Mouse (Mus musculus) hindbrain, embryonic 14.5 days (tissue): ENCODE measurements at regions not wholly inside any gene's neighbourhood (a gene's known extent, or its start where the extent isn't known, plus 50 kb on each side); places are given as distances from the start of the nearest gene placed in this dataset.

Experiments
- ATAC-seq: fragments of 200-750 bp; cut with Nextera tagmentation; 2 replicates; pipeline ENCODE4 v1.8.0; 2017; ENCODE audit warnings: moderate number of reproducible peaks, mild to moderate bottlenecking, moderate TSS enrichment, moderate library complexity; ENCODE audit not compliant: low FRiP score
- DNase-seq: peaks from one replicate; pipeline ENCODE4 v3.0.0-alpha.2; 2015; ENCODE audit warnings: low spot score
- H3K27ac ChIP-seq: fragments of 300-500 bp; sonication (generic); 2 replicates; pipeline ENCODE4 v1.5.1; 2014; ENCODE audit warnings: mild to moderate bottlenecking, moderate library complexity
- H3K27me3 ChIP-seq: fragments of 300-500 bp; sonication (generic); 2 replicates; pipeline ENCODE4 v1.6.1; 2014; ENCODE audit warnings: mild to moderate bottlenecking, low read length, mixed read lengths; ENCODE audit not compliant: control insufficient read depth, insufficient read depth
- H3K36me3 ChIP-seq: fragments of 300-500 bp; sonication (generic); replicated peaks from 2 replicates; pipeline ENCODE4 v1.6.1; 2014; ENCODE audit not compliant: control insufficient read depth, insufficient read depth
- H3K4me1 ChIP-seq: fragments of 300-500 bp; sonication (generic); replicated peaks from 2 replicates; pipeline ENCODE4 v1.6.1; 2014; ENCODE audit warnings: antibody characterized with exemption, low read length, mixed read lengths; ENCODE audit not compliant: control insufficient read depth, insufficient read depth
- H3K4me2 ChIP-seq: fragments of 300-500 bp; sonication (generic); replicated peaks from 2 replicates; pipeline ENCODE4 v1.6.1; 2014; ENCODE audit warnings: mild to moderate bottlenecking, moderate library complexity
- H3K4me3 ChIP-seq: fragments of 300-500 bp; sonication (generic); replicated peaks from 2 replicates; pipeline ENCODE4 v1.5.1; 2014; ENCODE audit warnings: mild to moderate bottlenecking, low read length
- H3K9ac ChIP-seq: fragments of 300-500 bp; sonication (generic); 2 replicates; pipeline ENCODE4 v1.6.1; 2014
- H3K9me3 ChIP-seq: fragments of 300-500 bp; sonication (generic); 2 replicates; pipeline ENCODE4 v1.6.1; 2016; ENCODE audit warnings: low read length; ENCODE audit not compliant: control insufficient read depth
- WGBS: fragments of 180-500 bp; shearing (Covaris S2); extraction: QIAGEN DNeasy Blood & Tissue Kit; methylation state at CpG from one replicate; pipeline ENCODE4 v1.1.7; 2014; 5-methylcytosine and 5-hydroxymethylcytosine counted together

DNA sequence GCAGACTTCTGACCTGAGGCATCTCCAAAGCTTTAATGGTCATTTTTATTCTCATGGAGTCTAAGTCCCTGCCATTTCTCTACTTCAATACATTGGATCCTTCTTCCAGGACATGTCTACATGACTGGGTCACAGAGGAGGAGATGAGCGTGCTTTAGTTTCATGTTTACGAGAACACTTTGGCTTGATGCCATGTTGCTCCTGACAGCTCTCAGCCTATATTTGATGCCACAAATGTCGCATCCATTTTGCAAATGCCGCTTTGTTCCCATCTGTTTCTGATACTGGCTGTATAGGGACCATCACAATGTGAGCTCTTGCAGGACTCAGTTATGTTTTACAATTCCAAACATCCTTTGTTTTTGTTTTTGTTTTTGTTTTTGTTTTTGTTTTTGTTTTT is 713.2 kb upstream of the Sox9 start:
- Histone ChIP-seq H3K9ac (no peak overlapping the region), H3K27ac (no peak overlapping the region), H3K4me1 (no peaks in the 10 kb centered on the region), H3K36me3 (no peaks in the 10 kb centered on the region), H3K27me3 (no peaks in the 10 kb centered on the region), H3K4me2 (no peak overlapping the region), H3K9me3 (no peaks in the 10 kb centered on the region), H3K4me3 (no peak overlapping the region)
- no peak for DNase-seq
- WGBS, result 70% methylated on average over 4 of the region's 4 CpGs
- ATAC-seq, result no peak

GRCm38 (mm10) chr11:112071571-112071970 is 710.5 kb upstream of the Sox9 start:
- Histone ChIP-seq H3K27me3 (no peaks in the 10 kb centered on the region), H3K36me3 (no peaks in the 10 kb centered on the region), H3K4me2 (no peak overlapping the region), H3K4me3 (no peak overlapping the region), H3K27ac (no peak overlapping the region), H3K9me3 (no peaks in the 10 kb centered on the region), H3K4me1 (no peaks in the 10 kb centered on the region), H3K9ac (no peak overlapping the region)
- no peak for ATAC-seq
- 88% methylated on average over 7 of the region's 7 CpGs for WGBS
- no peak for DNase-seq

GRCm38 (mm10) chr11:112081386-112081785 is 700.6 kb upstream of the Sox9 start:
- Histone ChIP-seq H3K4me1 (no peaks in the 10 kb centered on the region), H3K4me3 (no peak overlapping the region), H3K4me2 (no peak overlapping the region), H3K27me3 (no peaks in the 10 kb centered on the region), H3K36me3 (no peaks in the 10 kb centered on the region), H3K9me3 (no peaks in the 10 kb centered on the region), H3K9ac (no peak overlapping the region), H3K27ac (no peak overlapping the region)
- DNase-seq, result no peak
- 94% methylated on average over 4 of the region's 4 CpGs for WGBS
- no peak for ATAC-seq

- Histone ChIP-seq H3K27me3 (no peaks in the 10 kb centered on the region), H3K9ac (no peak overlapping the region; the same call in 1 of the 2 replicates), H3K4me1 (no peaks in the 10 kb centered on the region), H3K36me3 (no peaks in the 10 kb centered on the region), H3K27ac (no peak overlapping the region), H3K4me2 (no peak overlapping the region), H3K9me3 (no peaks in the 10 kb centered on the region), H3K4me3 (no peak overlapping the region)
- DNase-seq (no peak), ATAC-seq (no peak)
- 69% methylated on average over 4 of the region's 4 CpGs for WGBS
Observed at GRCm38 (mm10) chr11:112083019-112083418, 699.0 kb upstream of the Sox9 start.

- no peak for ATAC-seq
- Histone ChIP-seq H3K4me1 (no peaks in the 10 kb centered on the region), H3K9ac (no peak overlapping the region), H3K4me3 (no peak overlapping the region), H3K27me3 (no peaks in the 10 kb centered on the region), H3K9me3 (no peaks in the 10 kb centered on the region), H3K4me2 (no peak overlapping the region), H3K36me3 (no peaks in the 10 kb centered on the region), H3K27ac (no peak overlapping the region)
- 91% methylated on average over 8 of the region's 8 CpGs for WGBS
- DNase-seq, result no peak
Observed at GRCm38 (mm10) chr11:112092168-112092567, 689.9 kb upstream of the Sox9 start.

DNA sequence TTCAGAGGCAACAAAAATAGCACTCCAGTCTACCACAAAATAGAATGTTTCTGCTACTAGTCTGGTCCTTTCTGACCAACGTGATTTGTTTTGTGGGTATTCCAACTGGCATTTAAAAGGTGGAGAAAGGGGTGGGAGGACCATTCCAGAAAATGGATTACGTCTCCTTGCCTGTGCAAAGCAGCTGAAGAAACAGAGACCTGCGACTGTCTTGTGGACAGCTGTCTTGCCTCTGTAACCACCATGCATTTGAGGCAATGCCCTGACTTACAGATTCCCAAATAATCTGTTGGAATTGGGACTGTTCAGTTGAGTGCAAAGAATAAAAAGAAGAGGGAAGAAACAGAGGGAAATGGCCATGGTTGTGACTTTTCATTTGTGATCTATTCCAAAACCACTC is 687.0 kb upstream of the Sox9 start:
- Histone ChIP-seq H3K27ac (no peak overlapping the region), H3K4me3 (no peak overlapping the region), H3K27me3 (no peaks in the 10 kb centered on the region), H3K4me2 (no peak overlapping the region), H3K4me1 (no peaks in the 10 kb centered on the region), H3K36me3 (no peaks in the 10 kb centered on the region), H3K9ac (no peak overlapping the region), H3K9me3 (no peaks in the 10 kb centered on the region)
- DNase-seq (no peak), ATAC-seq (no peak)
- WGBS, result 21% methylated on average over 3 of the region's 3 CpGs

DNA sequence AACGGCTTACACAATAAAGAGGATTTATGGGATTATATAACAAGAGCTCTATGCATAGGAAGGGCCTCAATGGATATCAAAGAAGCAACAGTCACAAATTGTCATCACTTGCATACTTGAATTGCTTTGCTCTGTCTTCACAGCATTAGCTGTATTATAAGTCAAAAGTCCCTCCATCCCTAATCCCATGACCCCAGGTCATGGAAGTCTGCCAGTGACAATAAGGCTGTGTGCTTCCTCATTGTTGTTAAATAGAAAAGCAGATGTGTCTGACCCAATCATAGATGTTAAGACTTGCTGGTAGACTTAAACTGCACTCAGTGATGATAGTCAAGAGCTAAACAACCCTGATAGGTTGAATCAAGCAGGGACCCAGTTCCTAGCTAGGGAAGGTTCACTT is 683.9 kb upstream of the Sox9 start:
- H3K4me1 ChIP-seq, result no peaks in the 10 kb centered on the region
- no peak overlapping the region for H3K4me2 ChIP-seq
- DNase-seq, result no peak
- no peak overlapping the region for H3K4me3 ChIP-seq
- H3K27me3 ChIP-seq, result no peaks in the 10 kb centered on the region
- no peak overlapping the region for H3K9ac ChIP-seq
- no peak overlapping the region for H3K27ac ChIP-seq
- no peaks in the 10 kb centered on the region for H3K9me3 ChIP-seq
- WGBS, result 80% methylated on average over 1 of the region's 1 CpGs
- no peak for ATAC-seq
- H3K36me3 ChIP-seq, result no peaks in the 10 kb centered on the region

DNA sequence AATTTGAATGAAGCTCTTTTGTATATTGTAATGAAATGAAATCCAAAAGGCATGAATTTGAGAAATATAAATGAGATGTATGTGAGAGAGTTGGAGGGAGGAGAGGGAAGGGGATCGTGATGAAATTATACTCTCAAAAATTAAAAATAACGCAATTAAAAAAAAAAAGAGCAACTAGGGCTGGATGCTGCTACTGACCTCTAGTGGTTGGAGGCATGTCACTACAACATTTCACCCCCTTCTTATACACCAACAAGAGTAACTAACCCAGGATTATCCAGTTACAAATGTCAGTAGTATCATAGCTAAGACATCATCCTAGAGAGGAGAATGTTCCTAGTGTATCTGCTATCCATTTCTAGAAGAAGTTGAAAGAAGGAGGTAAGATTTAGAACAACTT is 678.8 kb upstream of the Sox9 start:
- Histone ChIP-seq H3K4me2 (no peak overlapping the region), H3K36me3 (no peaks in the 10 kb centered on the region), H3K27ac (no peak overlapping the region)

GRCm38 (mm10) chr11:112106891-112107290 is 675.1 kb upstream of the Sox9 start:
- Histone ChIP-seq H3K27me3 (no peaks in the 10 kb centered on the region), H3K27ac (no peak overlapping the region), H3K4me2 (no peak overlapping the region), H3K9ac (no peak overlapping the region), H3K36me3 (no peaks in the 10 kb centered on the region), H3K4me1 (no peaks in the 10 kb centered on the region), H3K4me3 (no peak overlapping the region), H3K9me3 (no peaks in the 10 kb centered on the region)
- 70% methylated on average over 4 of the region's 4 CpGs for WGBS
- ATAC-seq (no peak), DNase-seq (no peak)

More for the DNA sequence above, 678.8 kb upstream of the Sox9 start:
- WGBS, result 68% methylated on average over 2 of the region's 2 CpGs
- H3K4me3 ChIP-seq, result no peak overlapping the region
- H3K27me3 ChIP-seq, result no peaks in the 10 kb centered on the region
- DNase-seq, result no peak
- no peak overlapping the region for H3K9ac ChIP-seq
- H3K9me3 ChIP-seq, result no peaks in the 10 kb centered on the region
- H3K4me1 ChIP-seq, result no peaks in the 10 kb centered on the region
- no peak for ATAC-seq

- Histone ChIP-seq H3K4me1 (no peaks in the 10 kb centered on the region), H3K9me3 (no peaks in the 10 kb centered on the region), H3K27me3 (no peaks in the 10 kb centered on the region), H3K27ac (no peak overlapping the region), H3K4me2 (no peak overlapping the region), H3K36me3 (no peaks in the 10 kb centered on the region), H3K4me3 (no peak overlapping the region), H3K9ac (no peak overlapping the region)
- no peak for ATAC-seq
- 69% methylated on average over 7 of the region's 7 CpGs for WGBS
- no peak for DNase-seq
Observed at GRCm38 (mm10) chr11:112107314-112107713, 674.7 kb upstream of the Sox9 start.
